Mouse (Mus musculus): ENCODE results near the gene Tut7.

- TF ChIP-seq CTCF (IDR thresholded peaks at IDR 0.05; ENCODE audit: borderline replicate concordance, insufficient read depth, low read length), result no peak
- no peak for TF ChIP-seq POLR2A (IDR thresholded peaks at IDR 0.05; ENCODE audit: low read depth, low read length)
These were observed 45.2 kb upstream of the Tut7 start for GRCm38 (mm10) chr13:59868011-59868649.

Data from embryonic fibroblast, embryonic 13.5 days (primary cell).